Mouse (Mus musculus): ENCODE measurements around the gene Arid1a. TPM values are rescaled to one million over a fixed set of nuclear protein-coding genes. Genes with fewer than 3 reads are reported as not detected.
"Not testable (repeated sequence)": the region's sequence is repeated elsewhere in the genome, so short reads cannot be mapped to it uniquely, and the experiment has no call there.

Gene Arid1a
- polyA plus RNA-seq, 1 experiment from 2014 or later = 17.9 TPM

DNA sequence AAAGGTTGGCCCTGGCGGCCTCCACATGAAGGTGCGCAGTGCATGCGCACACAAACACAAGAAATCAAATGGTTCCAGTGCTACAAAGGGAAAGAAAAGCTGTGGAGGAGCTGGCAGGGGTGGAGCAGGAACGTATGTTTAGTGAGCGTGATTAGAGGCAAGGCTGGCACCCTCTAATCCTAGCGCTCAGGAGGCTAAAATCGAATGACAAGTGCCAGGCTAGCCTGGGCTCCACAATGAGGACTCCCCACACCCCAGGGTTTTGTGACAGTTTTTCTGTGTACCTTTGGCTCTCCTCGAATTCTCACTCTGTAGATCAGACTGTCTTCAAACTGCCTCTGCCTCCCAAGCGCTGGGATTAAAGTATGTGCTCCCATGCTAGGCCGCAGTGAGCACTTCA is 103.8 kb downstream of the Arid1a start:
- WGBS = 79% methylated on average over 10 of the region's 10 CpGs
- Histone ChIP-seq H3K4me3 (replicated peaks; ENCODE audit: low read depth, low read length) (no peak overlapping the region), H3K27me3 (ENCODE audit: insufficient read depth, low read length) (no peaks in the 10 kb centered on the region), H3K9ac (ENCODE audit: low read depth, low read length) (no peak overlapping the region), H3K27ac (no peak overlapping the region), H3K9me3 (replicated peaks; ENCODE audit: low read length) (no peaks in the 10 kb centered on the region), H3K36me3 (ENCODE audit: insufficient read depth, low read length) (no peaks in the 10 kb centered on the region), H3K4me1 (replicated peaks; ENCODE audit: insufficient read depth, low read length) (peaks cover 4% of the 10 kb centered on the region; the same call in 1 of the 2 replicates), H3K4me2 (ENCODE audit: low read length) (no peak overlapping the region)
- TF ChIP-seq CTCF (IDR thresholded peaks at IDR 0.05; ENCODE audit: low read depth) = no peak
- no peak for ATAC-seq (replicated peaks; ENCODE audit: low FRiP score, low read depth)
- no peak for DNase-seq (ENCODE audit: low spot score)

DNA sequence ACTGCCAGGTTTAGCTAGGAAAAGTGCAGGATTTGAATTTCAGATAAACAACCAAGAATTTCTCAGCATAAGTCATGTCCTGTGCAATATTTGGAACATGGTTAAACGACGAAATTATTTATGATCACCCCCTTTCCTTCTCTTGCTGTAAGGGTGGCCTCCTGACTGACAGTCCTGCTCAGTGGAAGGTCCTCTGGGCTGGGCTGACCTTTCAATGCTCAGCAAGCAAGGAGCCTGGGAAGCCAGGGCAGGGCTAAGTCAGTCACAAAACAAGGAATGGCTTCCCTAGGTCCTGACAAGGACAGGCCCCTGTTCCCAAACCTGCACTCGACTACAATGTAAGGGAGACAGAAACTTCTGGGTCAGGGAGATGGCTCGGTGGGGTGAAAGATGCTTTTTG is 104.6 kb downstream of the Arid1a start:
- H3K9ac ChIP-seq (ENCODE audit: low read depth, low read length) = no peak overlapping the region
- no peak for TF ChIP-seq CTCF (IDR thresholded peaks at IDR 0.05; ENCODE audit: low read depth)
- peak overlapping the region; percentile 50; the same call in 1 of the 2 replicates for H3K27ac ChIP-seq
- H3K4me3 ChIP-seq (replicated peaks; ENCODE audit: low read depth, low read length) = no peak overlapping the region
- H3K4me1 ChIP-seq (replicated peaks; ENCODE audit: insufficient read depth, low read length) = peaks cover 4% of the 10 kb centered on the region; the same call in 1 of the 2 replicates
- ATAC-seq (replicated peaks; ENCODE audit: low FRiP score, low read depth) (no peak), DNase-seq (ENCODE audit: low spot score) (no peak)
- H3K36me3 ChIP-seq (ENCODE audit: insufficient read depth, low read length) = no peaks in the 10 kb centered on the region
- no peaks in the 10 kb centered on the region for H3K9me3 ChIP-seq (replicated peaks; ENCODE audit: low read length)
- H3K27me3 ChIP-seq (ENCODE audit: insufficient read depth, low read length) = no peaks in the 10 kb centered on the region
- no peak overlapping the region for H3K4me2 ChIP-seq (ENCODE audit: low read length)
- 45% methylated on average over 4 of the region's 4 CpGs for WGBS

DNA sequence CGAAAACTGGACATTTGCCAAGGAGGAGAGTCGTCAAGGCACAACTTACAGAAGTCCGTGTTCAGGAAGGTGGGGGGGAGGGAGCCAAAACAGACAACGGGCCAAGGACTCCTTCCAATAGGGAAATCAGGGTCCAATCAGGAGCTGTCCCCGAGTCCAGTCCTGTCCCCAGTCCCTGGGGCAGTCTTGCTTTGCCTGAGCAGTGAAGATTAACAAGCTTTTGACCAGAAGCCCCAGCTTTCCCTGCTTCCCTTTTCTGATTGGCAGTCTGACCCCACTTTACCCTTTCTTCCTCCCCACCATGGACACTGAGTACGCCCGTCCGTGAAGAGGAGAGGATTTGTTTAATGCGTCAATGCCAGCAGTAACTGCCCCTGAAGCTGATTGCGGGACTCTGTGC is 105.1 kb downstream of the Arid1a start:
- ATAC-seq (replicated peaks; ENCODE audit: low FRiP score, low read depth) = no peak
- no peaks in the 10 kb centered on the region for H3K9me3 ChIP-seq (replicated peaks; ENCODE audit: low read length)
- H3K9ac ChIP-seq (ENCODE audit: low read depth, low read length) = no peak overlapping the region
- no peaks in the 10 kb centered on the region for H3K36me3 ChIP-seq (ENCODE audit: insufficient read depth, low read length)
- peaks cover 4% of the 10 kb centered on the region; the same call in 1 of the 2 replicates for H3K4me1 ChIP-seq (replicated peaks; ENCODE audit: insufficient read depth, low read length)
- peak overlapping the region; percentile 50; the same call in 1 of the 2 replicates for H3K27ac ChIP-seq
- 31% methylated on average over 10 of the region's 10 CpGs for WGBS
- H3K4me2 ChIP-seq (ENCODE audit: low read length) = no peak overlapping the region
- H3K4me3 ChIP-seq (replicated peaks; ENCODE audit: low read depth, low read length) = no peak overlapping the region
- no peaks in the 10 kb centered on the region for H3K27me3 ChIP-seq (ENCODE audit: insufficient read depth, low read length)
- no peak for DNase-seq (ENCODE audit: low spot score)
- no peak for TF ChIP-seq CTCF (IDR thresholded peaks at IDR 0.05; ENCODE audit: low read depth)

DNA sequence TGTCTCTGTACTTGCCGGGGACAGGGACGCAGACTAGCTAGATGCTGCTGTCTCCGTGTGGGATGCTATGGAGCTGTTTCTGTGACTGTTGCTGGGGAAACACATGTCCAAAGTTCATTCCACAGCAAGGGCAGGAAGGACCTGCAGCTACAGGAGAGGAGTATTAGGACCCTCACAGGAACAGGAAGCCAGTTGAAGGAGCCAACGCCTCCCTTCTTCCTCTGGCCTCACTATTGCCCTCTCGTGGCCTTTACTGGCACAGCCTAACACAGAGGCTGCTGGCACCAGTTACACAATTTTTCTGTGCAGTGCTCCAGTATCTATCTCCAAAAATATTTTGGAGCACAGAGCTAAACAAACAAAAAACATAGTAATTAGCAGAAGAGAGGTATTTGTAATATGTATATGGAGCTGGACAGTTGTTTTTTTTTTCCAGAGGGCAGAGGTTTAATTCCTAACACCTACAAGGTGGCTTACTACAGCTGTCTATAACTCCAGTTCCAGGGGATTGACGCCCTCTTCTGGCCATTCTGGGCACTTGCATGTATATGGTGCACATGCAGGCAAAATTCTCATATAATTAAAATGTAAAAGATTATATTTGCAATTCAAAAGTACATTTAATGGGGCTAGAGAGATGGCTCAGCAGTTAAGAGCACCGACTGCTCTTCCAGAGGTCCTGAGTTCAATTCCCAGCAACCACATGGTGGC is 106.4 kb downstream of the Arid1a start, which contains the start of gene Zdhhc18:
Gene Zdhhc18, minus strand, starts transcription at position 166 of the 711 bp plus-strand sequence.
- H3K27ac ChIP-seq = peak within 1 kb of the TSS; percentile 64; the same call in 1 of the 2 replicates
- 0 out of 2 replicates have a peak within 1 kb of the TSS, but pooled peaks have one; percentile 16 for H3K4me3 ChIP-seq (replicated peaks; ENCODE audit: low read depth, low read length)
- no peaks in the 10 kb centered on the region for H3K4me1 ChIP-seq (replicated peaks; ENCODE audit: insufficient read depth, low read length)
- no peak within 1 kb of the TSS for H3K9ac ChIP-seq (ENCODE audit: low read depth, low read length)
- DNase-seq (ENCODE audit: low spot score) (peak; percentile 91), ATAC-seq (replicated peaks; ENCODE audit: low FRiP score, low read depth) (peak; percentile 82)
- H3K4me2 ChIP-seq (ENCODE audit: low read length) = peak within 1 kb of the TSS; percentile 46
- no peaks in the 10 kb centered on the region for H3K36me3 ChIP-seq (ENCODE audit: insufficient read depth, low read length)
- H3K9me3 ChIP-seq (replicated peaks; ENCODE audit: low read length) = no peaks in the 10 kb centered on the region
- WGBS = 35% methylated on average over 7 of the region's 7 CpGs
- TF ChIP-seq CTCF (IDR thresholded peaks at IDR 0.05; ENCODE audit: low read depth) = peak; percentile 87
- H3K27me3 ChIP-seq (ENCODE audit: insufficient read depth, low read length) = no peaks in the 10 kb centered on the region

DNA sequence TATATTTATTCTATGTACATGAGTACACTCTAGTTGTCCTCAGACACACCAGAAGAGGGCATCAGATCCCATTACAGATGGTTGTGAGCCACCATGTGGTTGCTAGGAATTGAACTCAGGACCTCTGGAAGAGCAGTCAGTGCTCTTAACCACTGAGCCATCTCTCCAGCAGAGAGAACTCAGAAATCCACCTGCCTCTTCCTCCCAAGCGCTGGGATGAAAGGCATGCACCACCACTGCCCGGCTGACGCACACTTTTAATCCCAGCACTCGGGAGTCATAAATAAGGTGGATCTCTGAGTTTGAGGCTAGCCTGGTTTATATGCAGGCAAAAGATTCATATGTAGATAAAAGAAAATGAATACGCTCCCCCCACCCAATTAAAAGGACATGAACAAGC is 107.1 kb downstream of the Arid1a start:
- H3K4me3 ChIP-seq (replicated peaks; ENCODE audit: low read depth, low read length); H3K36me3 ChIP-seq (ENCODE audit: insufficient read depth, low read length); H3K4me1 ChIP-seq (replicated peaks; ENCODE audit: insufficient read depth, low read length); H3K9me3 ChIP-seq (replicated peaks; ENCODE audit: low read length); DNase-seq (ENCODE audit: low spot score); H3K27me3 ChIP-seq (ENCODE audit: insufficient read depth, low read length); H3K9ac ChIP-seq (ENCODE audit: low read depth, low read length); ATAC-seq (replicated peaks; ENCODE audit: low FRiP score, low read depth): not testable (repeated sequence)
- Histone ChIP-seq H3K4me2 (ENCODE audit: low read length) (peak overlapping the region; percentile 46), H3K27ac (peak overlapping the region; percentile 64; the same call in 1 of the 2 replicates)
- WGBS = 79% methylated on average over 5 of the region's 5 CpGs

DNA sequence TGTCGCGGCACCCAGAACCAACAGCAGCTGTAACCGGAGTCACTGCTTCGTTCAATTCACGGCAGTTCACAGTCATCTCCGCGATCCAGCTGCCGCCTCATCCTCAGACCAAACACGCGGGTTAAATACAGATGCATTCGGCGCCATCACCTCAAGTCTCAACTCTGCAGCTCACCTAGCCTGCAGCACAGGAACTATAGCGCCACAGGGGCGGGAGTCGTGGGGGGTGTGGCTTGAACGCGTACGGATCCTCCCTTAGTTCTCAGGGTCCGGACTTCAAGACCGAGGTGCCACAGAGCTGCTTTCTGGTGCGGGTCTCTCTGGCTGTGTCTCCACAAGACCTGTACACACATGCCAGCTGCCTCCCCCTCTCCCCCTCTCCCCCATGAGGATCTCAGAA is 110.9 kb downstream of the Arid1a start:
- Histone ChIP-seq H3K4me2 (ENCODE audit: low read length) (no peak overlapping the region), H3K36me3 (ENCODE audit: insufficient read depth, low read length) (no peaks in the 10 kb centered on the region), H3K9me3 (replicated peaks; ENCODE audit: low read length) (peaks cover 5% of the 10 kb centered on the region; the same call in 1 of the 2 replicates), H3K27ac (no peak overlapping the region), H3K27me3 (ENCODE audit: insufficient read depth, low read length) (no peaks in the 10 kb centered on the region), H3K4me1 (replicated peaks; ENCODE audit: insufficient read depth, low read length) (no peaks in the 10 kb centered on the region), H3K9ac (ENCODE audit: low read depth, low read length) (no peak overlapping the region), H3K4me3 (replicated peaks; ENCODE audit: low read depth, low read length) (no peak overlapping the region)
- ATAC-seq (replicated peaks; ENCODE audit: low FRiP score, low read depth) (no peak), DNase-seq (ENCODE audit: low spot score) (no peak)
- TF ChIP-seq CTCF (IDR thresholded peaks at IDR 0.05; ENCODE audit: low read depth) = no peak
- 48% methylated on average over 21 of the region's 21 CpGs for WGBS
